Mouse (Mus musculus) c-Kit-positive CD71-positive TER-119-positive erythroid progenitor cells, embryonic 14.5 days (primary cell): ENCODE measurements at regions not wholly inside any gene's neighbourhood (a gene's known extent, or its start where the extent isn't known, plus 50 kb on each side); places are given as distances from the start of the nearest gene placed in this dataset.
"Not testable (repeated sequence)": the region's sequence is repeated elsewhere in the genome, so short reads cannot be mapped to it uniquely, and the experiment has no call there.

ENCODE experiments used
- DNase-seq: peaks from one replicate; pipeline ENCODE4 v3.0.0-alpha.2; 2013; ENCODE audit warnings: low spot score

DNA sequence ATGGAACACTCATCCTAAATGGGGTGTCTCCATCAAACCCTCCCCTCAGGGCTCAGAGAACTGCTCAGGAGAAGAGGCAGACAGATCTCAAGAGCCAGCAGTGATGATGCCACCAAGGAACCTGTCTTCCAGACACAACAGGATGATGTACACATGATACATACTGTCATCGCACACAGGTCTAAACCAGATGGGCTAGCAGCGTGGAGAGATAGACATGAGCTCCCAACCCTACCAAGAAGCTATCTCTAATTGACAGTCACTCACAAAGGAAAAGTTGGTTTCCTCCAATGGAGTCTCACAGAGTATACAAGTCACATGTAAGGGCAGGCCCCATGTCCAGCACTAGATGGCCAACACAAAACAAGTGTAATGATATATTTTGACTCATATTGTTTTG lies 139.9 kb downstream of the Cdca7 start:
- DNase-seq = peak; percentile 13

DNA sequence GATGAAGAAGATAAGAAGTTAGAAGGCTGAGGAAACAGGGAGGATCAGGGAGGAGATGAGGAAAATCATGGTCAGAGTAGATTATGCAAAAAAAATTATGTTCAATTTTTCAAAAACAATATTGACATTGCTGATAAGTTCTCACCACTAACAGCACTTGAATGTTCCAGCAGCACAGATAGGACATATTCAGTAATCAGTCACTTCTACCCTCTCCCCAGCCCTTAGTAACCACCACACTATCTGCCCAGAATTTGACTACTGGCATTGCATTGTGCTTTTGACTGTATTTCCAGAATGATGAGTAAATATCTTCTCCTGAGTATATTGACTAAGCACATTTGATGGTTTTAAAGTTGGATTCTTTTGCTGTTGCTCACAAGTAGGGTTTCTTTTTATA lies 140.5 kb downstream of the Cdca7 start:
- DNase-seq = peak; percentile 8

DNA sequence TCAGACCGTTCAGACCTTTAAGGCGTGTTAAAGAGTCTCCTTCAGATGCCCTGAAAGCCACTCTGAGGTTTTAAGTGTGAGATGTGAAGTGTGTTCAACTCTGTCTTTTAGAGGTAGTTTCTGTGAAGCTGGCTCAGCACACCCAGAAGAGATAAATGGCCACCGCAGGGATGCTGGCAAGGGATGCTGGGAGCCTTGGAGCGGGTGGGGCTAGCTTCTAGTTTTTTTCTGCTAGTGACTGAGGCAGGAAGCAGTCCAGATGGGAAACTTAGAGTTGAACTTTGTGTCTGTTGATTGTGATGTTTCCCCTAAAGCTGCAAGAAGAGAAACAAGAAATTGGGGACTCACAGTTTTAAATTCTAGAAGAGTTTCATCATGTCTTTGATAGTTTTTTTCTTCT lies 143.5 kb downstream of the Cdca7 start:
- DNase-seq = no peak

DNA sequence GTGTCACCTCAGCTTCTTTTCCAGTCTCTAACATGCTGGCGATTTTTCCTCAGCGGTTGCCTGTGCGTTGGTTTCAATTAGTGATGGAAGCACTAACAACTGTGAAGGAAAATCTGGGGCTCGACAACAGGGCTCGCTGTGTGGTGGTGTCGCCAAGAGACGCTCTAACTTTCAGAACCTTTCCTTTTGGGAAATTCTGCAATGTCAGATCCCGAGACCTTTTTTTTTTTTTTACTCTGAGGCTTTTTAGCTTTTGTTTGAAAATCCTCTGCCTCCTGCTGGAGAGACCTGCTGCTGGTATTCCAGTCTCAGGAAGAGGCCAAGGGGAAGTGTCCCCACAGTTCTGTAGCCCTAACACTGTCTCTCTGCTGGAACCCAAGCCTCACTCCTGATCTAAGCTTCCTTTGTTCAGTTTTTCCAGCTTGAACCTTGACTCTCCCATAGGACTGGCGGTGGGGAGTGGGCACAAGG lies 144.3 kb downstream of the Cdca7 start:
- DNase-seq = no peak

DNA sequence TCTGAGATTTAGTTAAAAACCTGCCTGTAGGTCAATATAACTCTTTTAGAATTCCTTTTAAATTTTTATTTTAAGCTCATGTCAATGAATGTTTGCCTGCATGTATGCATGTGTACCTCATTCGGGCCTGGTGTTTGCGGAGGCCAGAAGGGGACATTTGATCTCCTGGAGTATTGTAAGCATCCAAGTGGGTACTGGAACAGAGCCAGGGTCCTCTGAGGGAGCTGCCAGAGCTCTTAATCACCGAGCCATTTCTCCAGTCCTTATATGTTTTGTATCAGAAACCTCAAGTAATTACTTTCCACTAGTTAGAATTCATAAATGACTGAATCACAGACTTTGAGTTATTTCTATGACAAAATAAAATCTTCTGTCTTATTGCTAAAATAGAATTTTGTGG lies 152.0 kb downstream of the Cdca7 start:
- no peak for DNase-seq

DNA sequence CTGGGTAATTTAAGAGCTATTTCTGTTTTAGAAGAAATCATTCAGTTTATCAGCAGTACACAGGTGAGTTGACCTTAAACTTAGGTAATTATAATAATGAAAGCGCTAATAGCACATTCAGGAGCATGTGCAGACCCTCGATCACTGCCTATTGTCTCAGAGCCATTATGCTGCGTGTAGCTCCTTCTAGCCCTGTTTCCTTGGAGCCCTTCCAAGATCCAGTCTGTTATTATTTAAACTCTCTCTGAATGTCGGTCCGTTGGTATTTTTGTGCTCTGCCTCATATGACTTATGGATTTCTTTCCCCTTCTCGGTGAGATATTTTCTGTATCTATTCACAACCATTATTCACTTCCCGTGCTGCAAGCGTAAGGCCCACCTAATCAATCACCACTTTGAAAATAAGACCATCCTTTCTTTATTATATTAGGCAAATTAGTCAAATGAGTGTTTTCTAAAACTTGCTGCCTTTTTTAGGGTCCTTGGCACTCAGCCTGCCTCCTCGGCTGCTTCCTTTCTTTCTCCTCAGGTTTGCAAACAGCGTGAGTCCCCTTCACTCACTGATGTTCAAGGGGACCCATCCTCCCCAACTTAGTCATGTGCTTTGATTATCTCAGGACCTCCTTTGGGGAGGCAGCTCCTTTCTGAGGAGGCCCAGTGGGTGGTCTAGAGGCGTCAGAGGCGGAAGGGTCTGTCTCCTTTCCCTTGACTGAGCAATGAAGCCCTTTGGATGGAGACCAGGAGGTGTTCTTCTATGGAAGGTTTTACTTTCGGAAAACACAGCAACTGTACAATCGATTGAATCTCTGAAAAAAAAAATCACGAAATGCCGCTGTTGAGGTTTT lies 152.9 kb downstream of the Cdca7 start:
- no peak for DNase-seq

DNA sequence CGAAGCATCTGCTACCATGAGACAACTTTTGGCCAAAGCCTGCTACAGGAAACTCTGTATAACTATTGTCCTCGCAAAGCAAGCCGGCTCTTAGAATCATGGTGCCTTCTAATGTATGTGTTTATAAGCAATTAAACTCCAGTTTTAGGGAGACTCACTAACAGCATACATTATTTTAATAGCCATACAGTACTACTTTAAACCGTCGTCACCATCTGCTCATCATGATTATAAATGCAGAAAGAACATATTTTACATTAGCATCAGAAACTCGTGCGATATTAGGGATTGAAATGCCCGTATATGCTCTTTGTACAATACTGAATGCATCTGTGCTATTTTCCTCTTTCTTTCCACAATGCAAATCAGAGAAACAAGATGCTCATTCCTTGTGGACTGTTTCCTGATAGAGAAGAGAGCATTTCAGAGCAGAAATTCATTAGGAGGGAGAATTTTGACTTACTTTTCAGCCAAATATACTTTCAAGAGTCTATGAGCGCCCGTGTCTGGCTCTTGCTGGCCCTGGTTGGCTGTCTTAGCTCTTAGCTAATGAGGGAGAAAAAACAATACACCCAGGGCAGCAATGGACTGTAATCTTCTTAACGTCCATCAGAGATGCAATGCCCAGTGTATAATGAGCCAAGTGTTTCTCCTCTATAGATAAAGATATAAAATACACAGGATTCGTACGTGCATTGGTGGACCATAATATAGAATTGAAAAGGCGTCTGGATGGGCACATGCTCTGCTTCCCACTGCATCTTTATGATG lies 153.9 kb downstream of the Cdca7 start:
- no peak for DNase-seq

DNA sequence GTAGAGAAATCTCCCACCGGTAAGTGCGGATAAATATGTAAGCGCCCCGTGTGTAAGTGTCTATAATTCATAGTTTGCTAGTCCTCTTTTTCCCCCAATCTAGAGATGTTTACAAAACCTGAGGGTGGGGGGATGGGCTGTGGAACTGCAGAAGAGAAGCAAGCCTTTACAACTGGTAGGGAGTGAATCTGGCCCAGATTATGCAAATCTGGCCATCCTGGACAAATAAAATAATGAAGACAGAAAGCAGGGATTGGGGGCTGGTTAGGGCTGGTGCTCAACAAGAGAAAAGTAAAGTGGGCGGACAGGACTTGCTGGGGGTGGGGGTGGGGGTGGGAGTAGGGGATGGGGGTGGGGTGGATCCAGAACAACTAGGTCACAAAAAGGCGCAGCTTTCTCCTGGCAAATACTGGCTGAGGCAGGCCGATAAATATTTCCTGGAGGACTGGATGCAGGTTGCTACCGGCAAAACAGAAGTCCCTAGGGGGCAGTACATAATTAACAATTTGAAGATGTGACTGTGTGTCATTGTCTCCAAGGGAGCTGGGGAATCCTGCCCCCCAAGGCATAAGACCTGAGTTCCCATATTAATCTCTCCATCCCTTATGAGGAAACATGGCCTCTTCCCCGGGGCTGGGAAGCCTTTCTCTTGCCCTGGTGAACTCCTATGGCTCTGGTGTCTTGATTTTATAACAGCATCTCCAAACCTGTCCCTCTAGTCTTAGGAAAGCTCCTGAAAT lies 162.1 kb downstream of the Cdca7 start:
- no peak for DNase-seq

DNA sequence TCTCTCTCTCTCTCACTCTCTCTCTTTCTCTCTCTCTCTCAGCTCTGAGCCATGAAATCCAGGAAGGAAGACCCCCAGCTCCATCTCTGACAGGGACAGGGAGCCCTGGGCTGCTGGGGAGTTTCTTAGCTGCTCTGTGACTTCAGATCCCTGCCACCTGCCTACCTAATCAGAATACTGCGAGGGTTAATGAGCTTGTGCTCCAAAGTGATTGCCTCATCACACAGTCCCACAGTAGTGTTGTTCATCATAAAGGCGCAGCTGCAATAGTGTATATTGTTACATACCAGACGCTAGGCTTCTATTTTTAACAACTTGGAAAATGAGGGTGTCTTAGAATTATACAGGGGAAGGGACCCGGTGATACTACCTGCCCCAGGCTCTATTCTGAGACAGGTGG lies 163.1 kb downstream of the Cdca7 start:
- DNase-seq = no peak

DNA sequence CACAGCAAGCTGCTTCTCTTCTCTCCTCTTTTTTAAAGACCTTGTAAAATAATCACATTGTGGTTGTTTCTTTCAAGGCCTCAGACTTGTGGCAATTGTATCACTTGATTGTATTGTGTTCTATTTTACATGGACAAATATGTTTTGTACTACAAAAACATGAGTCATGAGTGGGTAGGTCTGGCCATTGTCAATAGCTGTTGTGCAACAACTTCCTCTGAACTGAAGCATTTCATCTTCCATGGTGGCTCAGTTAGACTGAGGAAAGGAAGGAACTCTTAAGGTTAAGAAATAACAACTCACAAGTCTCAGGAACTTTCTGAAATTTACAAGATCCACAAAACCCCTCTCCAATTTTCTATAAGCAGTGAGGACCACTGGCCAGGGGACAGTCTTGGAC lies 165.3 kb downstream of the Cdca7 start:
- DNase-seq = no peak

DNA sequence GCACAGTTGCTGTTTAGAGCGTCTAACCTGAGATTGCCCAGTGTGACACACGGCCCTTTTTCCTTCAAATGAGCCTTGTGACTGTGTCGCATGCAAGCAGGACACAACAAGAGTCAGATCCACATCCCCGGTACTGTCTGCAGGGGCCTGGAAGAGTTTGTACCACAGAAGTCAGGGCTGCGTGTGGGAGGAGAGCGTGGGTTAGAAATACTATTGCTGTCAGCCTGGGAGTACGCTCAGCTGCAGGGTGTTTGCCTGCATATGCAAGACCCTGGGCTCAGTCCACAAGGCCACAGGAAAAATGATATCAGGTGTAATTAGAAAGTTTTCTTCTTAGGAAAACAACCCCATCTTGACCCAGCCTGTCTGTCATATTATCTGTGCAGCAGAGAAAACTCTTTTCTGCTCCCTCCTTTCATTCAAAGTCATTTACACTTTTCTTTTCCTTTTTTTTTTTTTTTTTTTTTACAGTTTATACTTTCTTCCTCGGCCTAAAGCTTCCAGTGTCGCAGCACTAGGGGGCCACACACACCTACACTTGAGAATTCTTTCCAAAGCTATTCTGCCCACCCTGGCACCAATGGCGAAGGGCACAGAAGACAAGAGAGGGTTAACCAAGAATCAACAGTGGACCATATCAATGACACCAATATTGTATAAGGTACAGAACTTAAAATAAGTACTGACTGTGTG lies 168.3 kb downstream of the Cdca7 start:
- DNase-seq = no peak

DNA sequence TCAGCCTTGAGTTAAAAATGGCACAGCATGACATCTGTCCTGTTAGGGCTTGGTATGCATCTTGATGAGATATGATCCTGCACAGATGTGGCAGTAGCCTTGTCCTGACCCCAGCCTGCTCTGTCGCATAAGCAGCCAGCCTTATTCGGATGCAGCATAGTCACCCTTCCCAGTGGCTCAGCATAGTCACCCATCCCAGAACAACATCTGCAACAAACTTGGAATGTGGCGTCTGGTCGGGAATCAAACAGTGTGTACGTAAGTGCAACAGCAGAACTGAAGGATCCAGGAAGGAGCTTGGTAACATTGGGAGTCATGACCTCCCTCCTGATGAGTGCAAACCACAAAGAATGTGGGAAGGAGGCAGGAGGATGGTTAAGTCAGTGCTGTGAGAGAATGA lies 171.7 kb downstream of the Cdca7 start:
- no peak for DNase-seq

DNA sequence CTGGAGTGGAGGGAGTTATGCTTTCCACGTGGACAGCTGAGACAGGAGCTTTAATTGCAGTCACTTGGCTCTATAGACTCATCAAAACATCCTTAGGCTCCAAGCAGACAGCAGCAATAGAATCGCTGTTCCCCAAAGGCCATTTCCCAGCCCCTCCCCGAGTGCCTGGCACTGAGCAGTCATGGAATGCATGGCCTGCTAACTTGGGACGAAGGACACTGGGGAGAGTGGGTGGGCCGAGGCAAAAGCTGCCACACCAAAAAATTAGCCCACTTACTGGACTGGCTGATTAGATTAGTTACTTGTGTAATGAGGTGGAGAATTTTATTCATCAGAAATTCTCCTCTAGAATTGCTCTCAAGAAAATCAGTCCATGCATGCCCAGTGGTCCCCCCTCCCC lies 172.3 kb downstream of the Cdca7 start:
- DNase-seq = no peak

DNA sequence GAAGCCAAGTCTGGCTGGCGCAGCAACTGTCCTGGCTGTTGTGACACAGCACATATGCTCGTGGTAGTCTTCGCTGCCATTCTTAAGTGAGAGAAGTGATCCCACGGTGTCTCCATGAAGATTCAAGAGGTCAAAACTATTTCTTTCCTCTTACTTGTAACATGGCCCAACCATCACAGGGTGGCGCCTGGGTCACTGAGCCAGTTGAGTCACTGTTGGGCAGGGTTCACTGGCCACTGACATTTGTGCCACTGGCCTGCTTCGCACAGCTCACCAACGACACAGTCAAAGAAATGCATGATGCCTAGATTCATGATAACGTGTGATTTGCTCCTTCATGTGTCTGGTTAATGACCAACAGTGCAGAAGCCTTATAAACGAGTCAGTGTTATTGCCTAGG lies 179.9 kb downstream of the Cdca7 start:
- no peak for DNase-seq

DNA sequence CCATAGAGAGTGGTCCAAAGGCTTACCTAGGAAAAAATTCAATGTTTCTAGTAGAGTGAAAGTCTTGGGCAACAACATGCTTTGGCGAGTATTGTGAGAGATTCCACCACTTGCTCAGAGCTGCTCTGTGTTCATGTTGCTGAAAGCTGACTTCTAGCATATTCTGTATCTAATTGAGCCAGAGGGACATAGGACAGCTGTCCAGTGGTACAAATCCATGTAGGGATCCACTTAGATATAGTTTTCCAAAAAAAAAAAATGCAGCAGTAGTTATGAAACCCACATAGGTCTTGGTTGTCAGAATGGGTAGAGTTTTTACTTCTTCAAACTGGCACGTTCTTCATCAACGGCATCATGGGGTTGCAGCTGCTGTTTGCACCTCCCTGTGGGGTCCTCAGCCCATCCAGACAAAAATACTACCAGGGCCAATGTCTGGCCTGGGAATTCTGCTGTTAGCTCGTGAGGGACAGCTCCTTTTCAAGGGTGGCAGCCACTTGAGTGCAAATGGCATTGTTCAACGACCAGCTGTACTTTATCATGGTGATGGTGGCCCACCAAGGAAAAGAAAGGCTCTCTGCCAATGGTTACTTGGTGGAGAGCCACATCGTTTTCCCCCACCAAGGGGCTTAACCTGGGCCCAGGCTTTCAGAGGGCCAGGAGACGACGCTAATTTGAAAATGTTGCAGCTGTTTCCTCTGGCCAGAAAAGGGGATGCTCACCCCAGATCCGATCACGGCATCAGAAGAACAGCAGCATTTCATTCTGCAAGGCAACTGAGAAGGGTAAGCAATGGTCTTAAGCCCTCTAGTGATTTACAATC lies 181.4 kb downstream of the Cdca7 start:
- no peak for DNase-seq

DNA sequence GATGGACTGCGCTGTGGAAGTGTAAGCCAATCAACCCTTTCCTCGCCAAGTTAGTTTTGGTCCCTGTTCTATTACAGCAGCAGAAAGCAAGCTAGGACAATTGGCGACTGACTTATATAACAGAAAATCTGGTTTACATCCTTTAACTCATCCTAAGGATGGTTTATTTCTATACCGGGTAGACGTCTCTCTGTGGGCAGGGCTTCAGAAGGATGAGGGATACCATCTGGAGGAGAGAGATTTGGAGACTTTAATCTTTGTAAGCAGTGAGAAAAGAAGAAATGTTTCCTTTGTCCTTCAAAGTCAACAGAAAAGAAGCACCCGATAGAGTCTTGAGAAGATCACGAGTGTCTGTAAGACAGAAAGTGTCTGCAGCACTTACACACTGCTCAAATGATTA lies 186.4 kb downstream of the Cdca7 start:
- no peak for DNase-seq

DNA sequence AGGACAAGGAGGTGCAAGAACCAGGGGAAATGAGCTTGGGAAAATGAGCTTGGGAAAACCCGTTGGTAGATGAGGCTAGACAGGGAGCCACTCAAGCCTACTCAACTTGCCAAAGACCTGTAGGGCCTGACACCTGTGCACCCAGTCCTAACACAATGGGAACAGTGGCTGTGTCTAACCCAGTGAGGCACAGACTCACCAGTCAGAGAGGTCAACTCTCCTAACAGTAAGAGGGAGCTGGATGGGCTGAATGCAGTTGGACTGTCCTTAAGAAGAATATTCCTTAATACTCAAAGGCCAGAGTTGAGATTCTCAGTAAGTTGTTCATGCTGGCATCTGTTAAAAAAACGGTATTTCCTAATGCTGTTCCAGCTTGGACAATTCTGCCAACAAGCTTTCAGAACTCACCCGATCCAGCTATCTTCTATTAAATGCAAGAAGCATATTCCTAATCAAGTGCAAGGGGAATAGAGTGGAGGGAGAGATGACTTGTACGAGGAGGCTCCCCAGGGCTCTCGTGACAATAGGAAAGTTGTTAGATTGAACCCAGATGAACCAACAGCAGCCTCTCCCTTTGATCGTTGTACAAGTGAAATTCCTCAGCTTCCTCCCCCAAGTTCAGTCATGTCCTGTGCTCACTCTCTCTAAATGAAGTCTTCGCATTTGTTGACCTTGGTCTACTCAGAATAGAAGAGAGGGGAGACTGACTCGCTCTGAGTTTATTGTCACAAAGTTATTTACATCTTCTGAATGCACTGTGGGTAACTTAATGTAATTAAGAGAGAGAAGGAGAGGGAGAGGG lies 187.2 kb downstream of the Cdca7 start:
- no peak for DNase-seq

DNA sequence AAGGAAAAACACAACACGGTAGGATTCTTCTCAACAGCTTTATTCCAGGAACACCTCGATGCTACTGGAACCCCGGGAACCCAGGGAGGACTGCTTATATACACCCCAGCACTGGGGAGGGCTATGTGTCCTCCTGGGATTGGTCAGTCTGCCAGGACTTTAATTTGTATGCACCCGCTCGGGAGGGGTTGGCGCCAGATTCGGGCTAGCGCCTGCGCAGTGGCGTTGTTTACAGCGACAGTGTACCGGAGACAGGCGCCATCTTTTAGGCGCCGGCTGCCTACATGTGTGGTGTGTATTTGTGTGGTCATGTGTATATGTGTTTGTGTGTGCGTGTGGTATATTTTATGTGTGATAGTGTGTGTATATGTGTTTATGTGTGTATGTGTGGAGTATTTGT lies 191.4 kb downstream of the Cdca7 start:
- DNase-seq = not testable (repeated sequence)

DNA sequence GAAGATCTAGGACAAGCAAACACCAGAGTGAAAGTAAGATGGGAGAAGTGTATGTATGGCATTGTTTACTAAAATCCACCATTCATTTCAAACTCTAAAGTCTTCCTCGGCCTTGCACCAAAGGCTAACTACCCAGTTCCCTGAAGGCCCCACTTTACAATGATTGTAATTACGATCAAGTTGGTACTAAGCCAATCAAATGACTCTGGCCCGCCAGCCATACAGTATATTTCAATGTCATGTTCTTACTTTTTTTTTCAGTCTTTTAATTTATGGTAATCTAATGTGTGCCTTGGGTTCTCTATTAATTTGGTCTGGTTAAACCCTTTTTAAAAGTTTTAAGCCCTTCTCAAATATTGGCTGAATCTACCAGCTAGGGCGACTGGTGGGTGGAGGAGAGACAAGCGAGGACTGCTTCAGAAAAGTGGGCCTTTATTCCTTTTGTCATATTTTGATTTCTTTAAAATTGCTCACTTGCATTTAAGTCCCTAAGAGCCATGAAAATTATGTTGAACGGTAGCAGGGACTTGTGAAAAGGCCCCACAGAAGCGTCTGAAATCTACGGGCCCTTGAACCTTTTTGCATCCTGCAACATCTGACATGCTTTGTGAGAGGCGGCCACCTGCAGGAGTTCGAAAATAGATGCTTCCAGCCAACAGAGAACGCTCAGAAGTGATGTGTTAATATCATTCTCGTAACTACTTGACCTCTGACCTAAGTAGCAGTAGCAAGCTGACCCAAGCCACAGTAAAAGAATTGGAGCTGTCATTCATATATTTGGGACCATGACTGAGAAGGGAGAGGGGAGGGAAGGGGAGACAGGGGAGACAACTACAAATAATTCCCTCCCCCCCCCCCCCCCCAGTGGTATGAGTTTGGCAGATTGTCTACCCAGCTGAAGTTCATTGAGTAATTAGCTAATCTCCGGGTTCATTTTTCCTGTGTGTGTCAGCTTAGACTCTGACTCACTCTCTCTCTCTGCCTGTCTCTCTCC lies 197.2 kb downstream of the Cdca7 start:
- no peak for DNase-seq
